Mouse (Mus musculus) neural tube, embryonic 11.5 days (tissue): Measurements from ENCODE around the gene Crb2. TPM values are rescaled to one million over a fixed set of nuclear protein-coding genes. Genes with fewer than 3 reads are reported as not detected.

Experiments used
- ATAC-seq: fragments of 200-750 bp; cut with Nextera tagmentation; 2 replicates; pipeline ENCODE4 v1.8.0; 2017; ENCODE audit warnings: moderate number of reproducible peaks, mild to moderate bottlenecking, moderate TSS enrichment, moderate library complexity; ENCODE audit not compliant: insufficient read depth, low FRiP score, low TSS enrichment
- DNase-seq: peaks from one replicate; pipeline ENCODE4 v3.0.0-alpha.2; 2015; ENCODE audit warnings: low spot score
- H3K27ac ChIP-seq: fragments of 300-500 bp; sonication (generic); 2 replicates; pipeline ENCODE4 v1.5.1; 2014; ENCODE audit warnings: low read depth, mild to moderate bottlenecking, low read length
- H3K27me3 ChIP-seq: fragments of 300-500 bp; sonication (generic); 2 replicates; pipeline ENCODE4 v1.6.1; 2014; ENCODE audit warnings: mild to moderate bottlenecking, low read length, mixed read lengths; ENCODE audit not compliant: control insufficient read depth, insufficient read depth
- H3K36me3 ChIP-seq: fragments of 300-500 bp; sonication (generic); 2 replicates; pipeline ENCODE4 v1.6.1; 2014; ENCODE audit warnings: mild to moderate bottlenecking, low read length, moderate library complexity, mixed read lengths; ENCODE audit not compliant: control insufficient read depth, insufficient read depth
- H3K4me1 ChIP-seq: fragments of 300-500 bp; sonication (generic); 2 replicates; pipeline ENCODE4 v1.6.1; 2014; ENCODE audit warnings: low read length, mixed read lengths; ENCODE audit not compliant: control insufficient read depth, insufficient read depth
- H3K4me2 ChIP-seq: fragments of 300-500 bp; sonication (generic); 2 replicates; pipeline ENCODE4 v1.6.1; 2014; ENCODE audit warnings: low read depth, mild to moderate bottlenecking, moderate library complexity
- H3K4me3 ChIP-seq: fragments of 300-500 bp; sonication (generic); 2 replicates; pipeline ENCODE4 v1.5.1; 2014; ENCODE audit warnings: low read depth, low read length
- H3K9ac ChIP-seq: fragments of 300-500 bp; sonication (generic); 2 replicates; pipeline ENCODE4 v1.6.1; 2014; ENCODE audit warnings: mild to moderate bottlenecking, low read length
- H3K9me3 ChIP-seq: fragments of 300-500 bp; sonication (generic); 2 replicates; pipeline ENCODE4 v1.6.1; 2016; ENCODE audit warnings: low read length; ENCODE audit not compliant: control insufficient read depth
- WGBS: fragments of 180-500 bp; shearing (Covaris S2); extraction: QIAGEN DNeasy Blood & Tissue Kit; methylation state at CpG from one replicate; pipeline ENCODE4 v1.1.7; 2014; 5-methylcytosine and 5-hydroxymethylcytosine counted together
- polyA plus RNA-seq: library from polyadenylated mRNA; unstranded; fragments of >200 nt; fragmentation: Nextera tagmentation; extraction: Ambion mirVana; gene quantifications from 2 replicates; pipeline ENCODE4 v1.2.1, GENCODE M21; 2014

Crb2 gene
- polyA plus RNA-seq, 1 experiment from 2014 or later, result 8.4 TPM

GRCm38 (mm10) chr2:37802610-37803212 is 26.7 kb downstream of the Crb2 start:
- H3K4me1 ChIP-seq, result no peaks in the 10 kb centered on the region

GRCm38 (mm10) chr2:37811682-37812081 is 35.6 kb downstream of the Crb2 start:
- no peak for ATAC-seq
- Histone ChIP-seq H3K4me1 (no peaks in the 10 kb centered on the region), H3K4me2 (no peak overlapping the region), H3K27me3 (no peaks in the 10 kb centered on the region), H3K27ac (no peak overlapping the region), H3K4me3 (no peak overlapping the region), H3K9ac (no peak overlapping the region), H3K9me3 (no peaks in the 10 kb centered on the region), H3K36me3 (no peaks in the 10 kb centered on the region)
- WGBS, result 86% methylated on average over 2 of the region's 2 CpGs
- DNase-seq, result no peak

More at GRCm38 (mm10) chr2:37802610-37803212, 26.7 kb downstream of the Crb2 start:
- WGBS, result 44% methylated on average over 4 of the region's 4 CpGs
- Histone ChIP-seq H3K27ac (no peak overlapping the region), H3K27me3 (no peaks in the 10 kb centered on the region), H3K36me3 (no peaks in the 10 kb centered on the region), H3K9ac (no peak overlapping the region), H3K9me3 (no peaks in the 10 kb centered on the region), H3K4me3 (no peak overlapping the region), H3K4me2 (no peak overlapping the region)
- DNase-seq, result peak; percentile 80
- peak; percentile 80 for ATAC-seq

- no peak for ATAC-seq
- 89% methylated on average over 5 of the region's 5 CpGs for WGBS
- no peaks in the 10 kb centered on the region for H3K9me3 ChIP-seq
These were observed 36.4 kb downstream of the Crb2 start for GRCm38 (mm10) chr2:37812401-37812800.

GRCm38 (mm10) chr2:37814820-37815361 is 38.8 kb downstream of the Crb2 start:
- ATAC-seq (no peak), DNase-seq (no peak)
- 82% methylated on average over 8 of the region's 8 CpGs for WGBS
- Histone ChIP-seq H3K4me3 (no peak overlapping the region), H3K9ac (no peak overlapping the region), H3K27me3 (no peaks in the 10 kb centered on the region), H3K4me2 (no peak overlapping the region), H3K9me3 (no peaks in the 10 kb centered on the region), H3K36me3 (no peaks in the 10 kb centered on the region), H3K4me1 (0 out of 2 replicates have a peak, but pooled peaks cover 3% of the 10 kb centered on the region), H3K27ac (no peak overlapping the region)

More at GRCm38 (mm10) chr2:37812401-37812800, 36.4 kb downstream of the Crb2 start:
- no peak for DNase-seq
- Histone ChIP-seq H3K4me3 (no peak overlapping the region), H3K27ac (no peak overlapping the region), H3K36me3 (no peaks in the 10 kb centered on the region), H3K4me2 (no peak overlapping the region), H3K27me3 (no peaks in the 10 kb centered on the region), H3K4me1 (no peaks in the 10 kb centered on the region), H3K9ac (no peak overlapping the region)

GRCm38 (mm10) chr2:37815676-37816075 is 39.6 kb downstream of the Crb2 start:
- Histone ChIP-seq H3K4me1 (0 out of 2 replicates have a peak, but pooled peaks cover 3% of the 10 kb centered on the region), H3K27ac (no peak overlapping the region), H3K9ac (no peak overlapping the region), H3K4me2 (no peak overlapping the region), H3K36me3 (no peaks in the 10 kb centered on the region), H3K27me3 (no peaks in the 10 kb centered on the region), H3K4me3 (no peak overlapping the region), H3K9me3 (no peaks in the 10 kb centered on the region)
- DNase-seq (peak; percentile 75), ATAC-seq (peak; percentile 49; the same call in 1 of the 2 replicates)
- WGBS, result 23% methylated on average over 3 of the region's 3 CpGs

GRCm38 (mm10) chr2:37818761-37819525 is 42.9 kb downstream of the Crb2 start:
- Histone ChIP-seq H3K4me1 (0 out of 2 replicates have a peak, but pooled peaks cover 3% of the 10 kb centered on the region), H3K27ac (no peak overlapping the region), H3K27me3 (no peaks in the 10 kb centered on the region), H3K9ac (no peak overlapping the region), H3K9me3 (no peaks in the 10 kb centered on the region), H3K4me2 (no peak overlapping the region), H3K36me3 (no peaks in the 10 kb centered on the region), H3K4me3 (no peak overlapping the region)
- 7% methylated on average over 5 of the region's 5 CpGs for WGBS
- ATAC-seq (no peak), DNase-seq (no peak)

GRCm38 (mm10) chr2:37819526-37820152 is 43.6 kb downstream of the Crb2 start:
- H3K4me3 ChIP-seq, result no peak overlapping the region
- DNase-seq, result no peak
- WGBS, result 69% methylated on average over 4 of the region's 4 CpGs
- ATAC-seq, result no peak
- no peaks in the 10 kb centered on the region for H3K36me3 ChIP-seq
- no peak overlapping the region for H3K9ac ChIP-seq
- no peaks in the 10 kb centered on the region for H3K9me3 ChIP-seq
- no peaks in the 10 kb centered on the region for H3K27me3 ChIP-seq
- H3K4me1 ChIP-seq, result 0 out of 2 replicates have a peak, but pooled peaks cover 3% of the 10 kb centered on the region
- H3K4me2 ChIP-seq, result no peak overlapping the region
- H3K27ac ChIP-seq, result no peak overlapping the region

- no peaks in the 10 kb centered on the region for H3K9me3 ChIP-seq
- no peak overlapping the region for H3K27ac ChIP-seq
- ATAC-seq (no peak), DNase-seq (no peak)
- 49% methylated on average over 5 of the region's 5 CpGs for WGBS
- H3K36me3 ChIP-seq, result no peaks in the 10 kb centered on the region
- no peak overlapping the region for H3K4me2 ChIP-seq
- H3K9ac ChIP-seq, result no peak overlapping the region
- H3K4me1 ChIP-seq, result 0 out of 2 replicates have a peak, but pooled peaks cover 3% of the 10 kb centered on the region
- no peaks in the 10 kb centered on the region for H3K27me3 ChIP-seq
- H3K4me3 ChIP-seq, result no peak overlapping the region
These were observed 46.1 kb downstream of the Crb2 start for GRCm38 (mm10) chr2:37822122-37822521.
